Mouse (Mus musculus) MEL (cell line): ENCODE results near the gene Mgll.

Source experiments
- CHD1 ChIP-seq: IDR thresholded peaks from 2 replicates; pipeline ENCODE4 v1.6.1; 2012; ENCODE audit warnings: low read depth, mild to moderate bottlenecking, inconsistent platforms, low read length, improper control_type of control experiment
- CTCF ChIP-seq, 3 experiments: IDR thresholded peaks in 2 of 3; conservative IDR thresholded peaks in 1 of 3; 2 replicates each; pipeline ENCODE4 v1.5.1; 2011 to 2012; ENCODE audit warnings: low read length in 3 of 3, low read depth in 2 of 3, mild to moderate bottlenecking in 2 of 3, improper control_type of control experiment in 1 of 3, inconsistent platforms in 1 of 3, mixed read lengths in 1 of 3, moderate library complexity in 1 of 3; ENCODE audit not compliant: control insufficient read depth in 1 of 3, insufficient read depth in 1 of 3, poor library complexity in 1 of 3, severe bottlenecking in 1 of 3
- ETS1 ChIP-seq: IDR thresholded peaks from 2 replicates; pipeline ENCODE4 v1.6.1; 2012; ENCODE audit warnings: low read depth, mild to moderate bottlenecking, inconsistent platforms, low read length, improper control_type of control experiment, moderate library complexity
- GATA1 ChIP-seq: IDR thresholded peaks from 2 replicates; pipeline ENCODE4 v1.6.1; 2011; ENCODE audit warnings: low read depth, low read length, improper control_type of control experiment
- HCFC1 ChIP-seq: IDR thresholded peaks from 2 replicates; pipeline ENCODE4 v1.6.1; 2012; ENCODE audit warnings: low read depth, mild to moderate bottlenecking, inconsistent platforms, low read length, improper control_type of control experiment, moderate library complexity
- MXI1 ChIP-seq: IDR thresholded peaks from 2 replicates; pipeline ENCODE4 v1.6.1; 2011; ENCODE audit warnings: mild to moderate bottlenecking, low read depth, low read length, improper control_type of control experiment
- POLR2A ChIP-seq, 2 experiments: IDR thresholded peaks; 2 replicates each; pipeline ENCODE4 v1.6.1; 2011 to 2012; ENCODE audit warnings: low read length in 2 of 2, mild to moderate bottlenecking in 2 of 2, control low read depth in 1 of 2, improper control_type of control experiment in 1 of 2, low read depth in 1 of 2, moderate library complexity in 1 of 2; ENCODE audit not compliant: control insufficient read depth in 1 of 2, insufficient read depth in 1 of 2, poor library complexity in 1 of 2
- SIN3A ChIP-seq: IDR thresholded peaks from 2 replicates; pipeline ENCODE4 v1.6.1; 2012; ENCODE audit warnings: low read length, improper control_type of control experiment, inconsistent platforms
- SMC3 ChIP-seq: IDR thresholded peaks from 2 replicates; pipeline ENCODE4 v1.6.1; 2011; ENCODE audit warnings: low read depth, low read length, improper control_type of control experiment
- UBTF ChIP-seq: IDR thresholded peaks from 2 replicates; pipeline ENCODE4 v1.6.1; 2012; ENCODE audit warnings: low read depth, mild to moderate bottlenecking, inconsistent platforms, low read length, improper control_type of control experiment, moderate library complexity, borderline replicate concordance; ENCODE audit not compliant: insufficient read depth
- USF1 ChIP-seq: IDR thresholded peaks from 2 replicates; pipeline ENCODE4 v1.6.1; 2014; ENCODE audit warnings: low read depth, mild to moderate bottlenecking, inconsistent platforms, low read length, improper control_type of control experiment, moderate library complexity
- USF2 ChIP-seq, 2 experiments: IDR thresholded peaks; 2 replicates each; pipeline ENCODE4 v1.6.1; 2011 to 2012; ENCODE audit warnings: improper control_type of control experiment in 2 of 2, low read length in 2 of 2, borderline replicate concordance in 1 of 2, inconsistent platforms in 1 of 2, low read depth in 1 of 2, mild to moderate bottlenecking in 1 of 2; ENCODE audit not compliant: insufficient read depth in 1 of 2
- ZC3H11A ChIP-seq: IDR thresholded peaks from 2 replicates; pipeline ENCODE4 v1.6.1; 2012; ENCODE audit warnings: low read depth, mild to moderate bottlenecking, inconsistent platforms, low read length, improper control_type of control experiment
- ZNF384 ChIP-seq: IDR thresholded peaks from 2 replicates; pipeline ENCODE4 v1.6.1; 2012; ENCODE audit warnings: low read depth, mild to moderate bottlenecking, inconsistent platforms, low read length, improper control_type of control experiment

DNA sequence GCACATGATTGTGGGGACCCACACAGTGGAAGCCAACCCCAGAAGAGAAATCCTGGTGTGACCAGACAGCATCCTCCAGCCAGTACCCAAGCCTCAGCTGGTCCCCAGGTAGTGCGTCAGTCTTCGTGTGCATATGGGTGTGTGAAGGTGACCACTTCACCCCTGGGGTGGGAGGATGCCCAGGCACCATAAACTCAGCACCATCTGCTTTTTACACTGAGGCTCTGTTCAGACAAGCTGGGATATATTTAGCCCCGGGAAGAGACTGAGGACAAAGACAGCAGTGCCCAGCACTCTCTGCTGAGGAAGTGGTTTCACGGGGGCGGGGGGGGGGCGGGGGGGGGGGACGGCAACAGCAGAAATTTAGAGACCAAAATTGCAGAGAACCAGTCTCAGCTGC, 87.2 kb downstream of the Mgll start:
- TF ChIP-seq CTCF (IDR thresholded peaks at IDR 0.05 in 2 of 3, conservative IDR thresholded peaks at IDR 0.05 in 1 of 3; ENCODE audit: control insufficient read depth in 1 of 3, insufficient read depth in 1 of 3, low read depth in 2 of 3, low read length in 3 of 3, poor library complexity in 1 of 3, severe bottlenecking in 1 of 3) (no peak), MXI1 (no peak), POLR2A (IDR thresholded peaks at IDR 0.05; ENCODE audit: control insufficient read depth in 1 of 2, insufficient read depth in 1 of 2, low read depth in 1 of 2, low read length in 2 of 2, poor library complexity in 1 of 2) (no peak), HCFC1 (no peak), USF2 (IDR thresholded peaks at IDR 0.05; ENCODE audit: borderline replicate concordance in 1 of 2, insufficient read depth in 1 of 2, low read depth in 1 of 2, low read length in 2 of 2) (no peak), ZNF384 (no peak), CHD1 (no peak), USF1 (no peak), ETS1 (no peak), UBTF (no peak), SIN3A (no peak), GATA1 (no peak), SMC3 (no peak), ZC3H11A (no peak)
